Mouse (Mus musculus): ENCODE measurements at regions not wholly inside any gene's neighbourhood (a gene's known extent, or its start where the extent isn't known, plus 50 kb on each side); places are given as distances from the start of the nearest gene placed in this dataset.

DNA sequence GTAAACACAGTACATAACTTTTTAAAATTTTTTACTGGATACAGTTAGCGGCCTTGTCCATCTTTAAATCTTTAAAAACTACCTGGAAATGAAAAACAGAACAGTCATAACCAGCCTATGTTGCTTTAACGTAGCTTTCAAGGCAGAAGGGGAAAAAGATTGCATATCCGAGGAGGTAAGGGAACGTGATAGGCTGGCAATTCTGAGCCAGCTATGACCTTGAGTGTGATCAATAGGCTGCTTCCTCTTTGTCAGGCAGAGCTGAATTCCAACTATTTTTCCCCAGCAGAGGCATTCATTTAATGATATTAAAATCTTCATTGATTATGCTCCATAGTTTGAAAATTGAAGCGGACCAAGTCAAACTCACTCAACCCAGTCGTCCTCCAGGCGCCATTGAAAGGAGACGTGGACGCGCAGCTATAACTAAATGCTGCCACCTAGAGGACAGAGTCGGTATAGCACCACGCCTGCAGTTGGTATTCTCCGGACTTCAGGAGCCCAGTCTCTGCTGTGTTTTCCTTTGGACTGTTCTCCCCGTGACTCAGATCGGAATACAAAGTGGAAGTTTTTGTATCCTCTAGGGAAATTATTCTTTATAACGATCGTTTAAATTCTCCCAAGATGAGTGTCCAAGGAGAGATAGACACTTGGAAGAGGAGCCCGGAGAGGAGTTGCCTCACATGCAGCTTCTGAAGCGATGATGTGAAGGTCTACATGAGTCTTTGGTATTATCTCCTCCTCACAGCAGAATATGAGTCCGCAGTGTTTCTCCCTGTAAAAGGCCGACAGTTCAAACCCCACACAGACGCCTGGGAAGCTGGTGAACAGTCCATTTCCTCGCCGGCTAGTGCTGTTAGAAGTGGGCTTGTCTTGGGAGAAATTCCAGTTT lies 858.2 kb upstream of the Car8 start:
- TF ChIP-seq EP300 (IDR thresholded peaks at IDR 0.05; ENCODE audit: low read depth): no peak
- peak; percentile 97 for TF ChIP-seq CTCF (IDR thresholded peaks at IDR 0.05; ENCODE audit: low read depth)
- Histone ChIP-seq H3K4me3 (ENCODE audit: low read depth, low read length) (no peak overlapping the region), H3K9ac (replicated peaks) (no peak overlapping the region), H3K27ac (ENCODE audit: low read depth) (no peak overlapping the region), H3K4me2 (ENCODE audit: low read depth, low read length) (peak overlapping the region; percentile 50), H3K27me3 (ENCODE audit: insufficient read depth, low read length) (no peaks in the 10 kb centered on the region), H3K36me3 (replicated peaks; ENCODE audit: insufficient read depth, low read length) (no peaks in the 10 kb centered on the region), H3K4me1 (ENCODE audit: insufficient read depth) (peaks cover 5% of the 10 kb centered on the region), H3K9me3 (ENCODE audit: low read length) (no peaks in the 10 kb centered on the region)
- ATAC-seq (peak; percentile 78), DNase-seq (peak; percentile 89)
- WGBS (ENCODE audit: insufficient replicate concordance): 24% methylated on average over 24 of the region's 24 CpGs

DNA sequence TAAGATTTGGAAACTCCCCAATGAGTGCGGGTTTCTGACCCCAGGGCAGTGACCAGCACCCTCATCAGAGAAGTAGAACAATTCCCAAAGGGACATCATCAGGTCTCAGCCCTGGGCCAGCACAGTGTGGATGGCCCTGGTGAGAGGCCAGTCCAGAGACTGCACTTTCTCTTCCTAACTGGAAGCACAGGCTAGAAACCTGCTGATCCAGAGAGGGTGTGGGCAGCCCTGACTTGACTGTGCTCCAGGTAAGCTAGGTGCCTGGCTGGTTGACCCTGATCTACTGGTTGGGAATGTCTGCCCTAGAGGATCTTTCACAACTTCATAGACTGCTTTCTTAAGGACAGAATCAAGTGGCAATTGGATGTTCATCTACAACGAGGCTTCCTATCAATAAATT lies 857.4 kb upstream of the Car8 start:
- H3K4me2 ChIP-seq (ENCODE audit: low read depth, low read length): no peak overlapping the region
- 58% methylated on average over 2 of the region's 2 CpGs for WGBS (ENCODE audit: insufficient replicate concordance)
- ATAC-seq: 0 out of 2 replicates have a peak, but pooled peaks have one; percentile 6
- no peak for TF ChIP-seq EP300 (IDR thresholded peaks at IDR 0.05; ENCODE audit: low read depth)
- TF ChIP-seq CTCF (IDR thresholded peaks at IDR 0.05; ENCODE audit: low read depth): no peak
- DNase-seq: no peak
- no peaks in the 10 kb centered on the region for H3K27me3 ChIP-seq (ENCODE audit: insufficient read depth, low read length)
- no peak overlapping the region for H3K27ac ChIP-seq (ENCODE audit: low read depth)
- H3K4me3 ChIP-seq (ENCODE audit: low read depth, low read length): no peak overlapping the region
- no peaks in the 10 kb centered on the region for H3K36me3 ChIP-seq (replicated peaks; ENCODE audit: insufficient read depth, low read length)
- H3K9me3 ChIP-seq (ENCODE audit: low read length): no peaks in the 10 kb centered on the region
- H3K9ac ChIP-seq (replicated peaks): no peak overlapping the region
- peaks cover 5% of the 10 kb centered on the region for H3K4me1 ChIP-seq (ENCODE audit: insufficient read depth)

DNA sequence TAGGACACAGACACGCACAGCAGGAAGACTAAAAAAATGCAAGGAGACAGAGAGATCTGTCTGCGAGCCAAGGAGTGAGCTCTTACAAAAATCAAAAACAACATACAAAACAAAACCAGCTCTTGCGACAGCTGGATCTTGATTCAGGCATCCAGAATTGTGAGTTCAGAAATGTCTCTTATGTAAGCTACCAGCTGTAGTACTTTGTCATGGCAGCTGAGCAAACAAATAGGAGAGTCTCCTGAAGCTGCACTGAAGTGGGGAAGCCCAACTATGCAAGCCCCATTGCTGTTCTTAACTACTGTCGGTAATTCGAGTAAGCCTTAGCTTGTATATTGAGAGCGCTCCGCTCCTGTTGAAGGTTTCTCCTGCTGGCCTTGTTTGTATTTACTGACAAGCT lies 856.8 kb upstream of the Car8 start:
- no peaks in the 10 kb centered on the region for H3K9me3 ChIP-seq (ENCODE audit: low read length)
- TF ChIP-seq EP300 (IDR thresholded peaks at IDR 0.05; ENCODE audit: low read depth) (no peak), CTCF (IDR thresholded peaks at IDR 0.05; ENCODE audit: low read depth) (no peak)
- H3K27ac ChIP-seq (ENCODE audit: low read depth): no peak overlapping the region
- 68% methylated on average over 7 of the region's 7 CpGs for WGBS (ENCODE audit: insufficient replicate concordance)
- H3K4me1 ChIP-seq (ENCODE audit: insufficient read depth): peaks cover 5% of the 10 kb centered on the region
- H3K27me3 ChIP-seq (ENCODE audit: insufficient read depth, low read length): no peaks in the 10 kb centered on the region
- H3K9ac ChIP-seq (replicated peaks): no peak overlapping the region
- no peaks in the 10 kb centered on the region for H3K36me3 ChIP-seq (replicated peaks; ENCODE audit: insufficient read depth, low read length)
- H3K4me3 ChIP-seq (ENCODE audit: low read depth, low read length): no peak overlapping the region
- ATAC-seq: peak; percentile 26; the same call in 1 of the 2 replicates
- H3K4me2 ChIP-seq (ENCODE audit: low read depth, low read length): no peak overlapping the region
- no peak for DNase-seq

DNA sequence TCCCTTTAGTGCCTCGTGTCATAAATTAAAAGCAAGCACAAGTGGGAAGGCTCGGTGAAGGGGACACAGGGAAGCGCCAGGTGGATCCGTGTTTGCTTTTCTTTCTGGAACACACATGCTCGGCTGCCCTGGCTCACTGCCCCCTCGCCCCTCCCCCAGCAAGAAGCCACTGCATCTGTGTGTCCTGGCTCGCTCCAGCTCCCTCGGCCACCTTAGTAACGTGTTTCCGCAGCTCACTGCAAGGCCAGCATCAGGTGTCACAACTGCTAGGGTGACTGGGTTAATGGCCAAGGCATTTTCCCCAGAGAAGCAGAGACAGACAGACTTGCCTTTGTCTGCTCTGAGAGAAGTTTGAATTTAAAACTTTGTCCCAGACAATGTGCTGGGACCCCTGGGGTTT lies 855.7 kb upstream of the Car8 start:
- 51% methylated on average over 10 of the region's 10 CpGs for WGBS (ENCODE audit: insufficient replicate concordance)
- DNase-seq: peak; percentile 63
- Histone ChIP-seq H3K4me3 (ENCODE audit: low read depth, low read length) (no peak overlapping the region), H3K9me3 (ENCODE audit: low read length) (no peaks in the 10 kb centered on the region), H3K27me3 (ENCODE audit: insufficient read depth, low read length) (no peaks in the 10 kb centered on the region), H3K4me1 (ENCODE audit: insufficient read depth) (peaks cover 5% of the 10 kb centered on the region), H3K36me3 (replicated peaks; ENCODE audit: insufficient read depth, low read length) (no peaks in the 10 kb centered on the region), H3K9ac (replicated peaks) (no peak overlapping the region), H3K27ac (ENCODE audit: low read depth) (no peak overlapping the region), H3K4me2 (ENCODE audit: low read depth, low read length) (no peak overlapping the region)
- TF ChIP-seq CTCF (IDR thresholded peaks at IDR 0.05; ENCODE audit: low read depth): no peak
- no peak for TF ChIP-seq EP300 (IDR thresholded peaks at IDR 0.05; ENCODE audit: low read depth)
- peak; percentile 51; the same call in 1 of the 2 replicates for ATAC-seq

DNA sequence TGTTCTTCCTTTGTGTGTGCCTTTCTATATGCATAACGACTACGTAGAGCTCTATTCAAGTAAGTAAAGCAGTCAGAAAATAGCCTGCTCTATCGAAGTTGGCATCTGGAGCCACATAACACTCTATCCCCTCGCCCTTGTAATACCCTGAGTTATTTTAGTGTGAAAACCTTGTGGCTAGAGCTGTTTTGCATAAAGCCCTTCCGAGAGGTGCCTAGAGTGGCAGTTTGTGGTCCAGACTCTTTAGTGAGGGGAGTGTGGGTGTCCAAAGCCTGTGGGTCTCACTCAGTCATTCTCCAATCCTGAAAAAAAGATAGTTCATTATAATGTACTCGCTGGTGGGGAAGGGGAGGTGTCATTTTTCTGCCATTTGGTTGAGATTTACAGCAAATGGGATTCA lies 855.2 kb upstream of the Car8 start:
- Histone ChIP-seq H3K36me3 (replicated peaks; ENCODE audit: insufficient read depth, low read length) (no peaks in the 10 kb centered on the region), H3K27ac (ENCODE audit: low read depth) (no peak overlapping the region), H3K4me2 (ENCODE audit: low read depth, low read length) (no peak overlapping the region), H3K9ac (replicated peaks) (no peak overlapping the region), H3K9me3 (ENCODE audit: low read length) (no peaks in the 10 kb centered on the region), H3K27me3 (ENCODE audit: insufficient read depth, low read length) (no peaks in the 10 kb centered on the region), H3K4me1 (ENCODE audit: insufficient read depth) (peaks cover 5% of the 10 kb centered on the region), H3K4me3 (ENCODE audit: low read depth, low read length) (no peak overlapping the region)
- no peak for TF ChIP-seq EP300 (IDR thresholded peaks at IDR 0.05; ENCODE audit: low read depth)
- TF ChIP-seq CTCF (IDR thresholded peaks at IDR 0.05; ENCODE audit: low read depth): no peak
- DNase-seq (no peak), ATAC-seq (no peak)
- 54% methylated on average over 6 of the region's 6 CpGs for WGBS (ENCODE audit: insufficient replicate concordance)

DNA sequence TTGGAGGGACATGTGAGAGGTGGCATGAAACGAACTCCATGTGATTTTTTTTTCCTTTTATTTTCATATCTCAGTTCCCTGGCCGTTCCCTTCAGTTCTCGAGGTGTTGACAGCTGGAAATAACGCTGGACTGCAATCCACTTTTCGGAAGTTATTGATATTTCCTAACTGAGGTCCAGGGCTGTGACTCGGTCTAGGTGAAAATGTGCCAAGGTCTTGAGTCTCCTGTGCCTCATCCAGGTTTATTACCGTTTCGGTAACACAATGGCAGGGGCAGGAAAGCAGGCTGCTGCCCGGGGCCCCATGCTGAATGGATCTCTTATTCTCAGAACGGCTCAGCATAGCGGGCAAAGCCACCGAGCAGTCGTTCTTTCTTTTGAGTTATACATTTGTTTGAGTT lies 844.7 kb upstream of the Car8 start:
- no peak overlapping the region for H3K9ac ChIP-seq (replicated peaks)
- ATAC-seq (no peak), DNase-seq (no peak)
- no peak overlapping the region for H3K4me3 ChIP-seq (ENCODE audit: low read depth, low read length)
- no peak for TF ChIP-seq EP300 (IDR thresholded peaks at IDR 0.05; ENCODE audit: low read depth)
- no peak for TF ChIP-seq CTCF (IDR thresholded peaks at IDR 0.05; ENCODE audit: low read depth)
- no peak overlapping the region for H3K4me2 ChIP-seq (ENCODE audit: low read depth, low read length)
- H3K27ac ChIP-seq (ENCODE audit: low read depth): no peak overlapping the region
- no peaks in the 10 kb centered on the region for H3K9me3 ChIP-seq (ENCODE audit: low read length)
- no peaks in the 10 kb centered on the region for H3K36me3 ChIP-seq (replicated peaks; ENCODE audit: insufficient read depth, low read length)
- no peaks in the 10 kb centered on the region for H3K27me3 ChIP-seq (ENCODE audit: insufficient read depth, low read length)
- WGBS (ENCODE audit: insufficient replicate concordance): 71% methylated on average over 13 of the region's 13 CpGs
- H3K4me1 ChIP-seq (ENCODE audit: insufficient read depth): peaks cover 23% of the 10 kb centered on the region
